Mouse (Mus musculus): Measurements from ENCODE around the gene Cdkl2. TPM values are rescaled to one million over a fixed set of nuclear protein-coding genes. Genes with fewer than 3 reads are reported as not detected.

Gene Cdkl2
- polyA plus RNA-seq, 1 experiment from 2014 or later: 4.0 TPM

DNA sequence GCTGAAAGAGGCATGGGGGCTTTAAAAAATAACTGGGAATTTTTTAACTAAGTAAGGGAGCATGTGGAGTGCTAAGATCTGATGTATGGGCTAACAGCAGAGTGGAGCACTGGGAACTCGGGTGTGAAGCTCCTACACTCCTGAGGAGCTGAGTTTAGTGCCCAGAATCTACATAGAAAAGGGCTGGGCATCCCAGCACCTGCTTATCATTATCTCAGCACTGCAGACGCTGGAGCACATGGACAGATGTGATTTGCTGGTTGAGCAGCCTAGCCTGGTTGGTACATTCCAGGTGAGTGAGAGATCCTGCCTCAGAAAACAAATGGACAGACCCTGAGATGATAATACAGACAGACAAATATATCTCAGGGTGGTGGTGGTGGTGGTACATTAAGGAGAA is 33.9 kb downstream of the Cdkl2 start:
- ATAC-seq (ENCODE audit: low read depth): no peak
- no peak overlapping the region for H3K4me3 ChIP-seq (ENCODE audit: low read length)
- no peaks in the 10 kb centered on the region for H3K9me3 ChIP-seq (ENCODE audit: control insufficient read depth, low read length)
- 37% methylated on average over 2 of the region's 2 CpGs for WGBS
- no peak overlapping the region for H3K9ac ChIP-seq (ENCODE audit: low read length)
- H3K4me2 ChIP-seq (ENCODE audit: low read depth, low read length): no peak overlapping the region
- H3K4me1 ChIP-seq (replicated peaks; ENCODE audit: control insufficient read depth, insufficient read depth, low read length): no peaks in the 10 kb centered on the region
- no peaks in the 10 kb centered on the region for H3K36me3 ChIP-seq (ENCODE audit: control insufficient read depth, insufficient read depth, low read length)
- no peaks in the 10 kb centered on the region for H3K27me3 ChIP-seq (ENCODE audit: control insufficient read depth, insufficient read depth, low read depth, low read length)
- H3K27ac ChIP-seq (ENCODE audit: low read length): no peak overlapping the region

DNA sequence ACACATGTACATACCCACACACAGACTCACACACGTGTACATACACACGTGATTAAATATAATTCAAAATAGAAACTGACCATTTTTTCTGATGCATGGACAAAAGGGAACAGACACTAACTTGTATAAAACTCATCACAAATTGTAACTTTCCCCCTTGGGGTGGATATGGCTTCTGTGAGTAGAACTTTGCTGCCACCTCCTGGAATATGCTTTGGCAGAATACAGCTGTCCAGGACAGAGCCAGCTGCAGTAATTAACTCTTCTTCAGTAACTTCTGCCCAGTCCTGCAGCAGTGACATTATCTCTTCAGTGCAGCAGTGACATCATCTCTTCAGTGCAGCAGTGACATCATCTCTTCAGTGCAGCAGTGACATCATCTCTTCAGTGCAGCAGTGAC is 40.7 kb downstream of the Cdkl2 start:
- Histone ChIP-seq H3K27me3 (ENCODE audit: control insufficient read depth, insufficient read depth, low read depth, low read length) (no peaks in the 10 kb centered on the region), H3K36me3 (ENCODE audit: control insufficient read depth, insufficient read depth, low read length) (no peaks in the 10 kb centered on the region), H3K4me2 (ENCODE audit: low read depth, low read length) (no peak overlapping the region), H3K9me3 (ENCODE audit: control insufficient read depth, low read length) (no peaks in the 10 kb centered on the region), H3K4me1 (replicated peaks; ENCODE audit: control insufficient read depth, insufficient read depth, low read length) (no peaks in the 10 kb centered on the region), H3K9ac (ENCODE audit: low read length) (no peak overlapping the region), H3K4me3 (ENCODE audit: low read length) (no peak overlapping the region), H3K27ac (ENCODE audit: low read length) (no peak overlapping the region)
- ATAC-seq (ENCODE audit: low read depth): 0 out of 2 replicates have a peak, but pooled peaks have one; percentile 28
- WGBS: 71% methylated on average over 2 of the region's 2 CpGs

DNA sequence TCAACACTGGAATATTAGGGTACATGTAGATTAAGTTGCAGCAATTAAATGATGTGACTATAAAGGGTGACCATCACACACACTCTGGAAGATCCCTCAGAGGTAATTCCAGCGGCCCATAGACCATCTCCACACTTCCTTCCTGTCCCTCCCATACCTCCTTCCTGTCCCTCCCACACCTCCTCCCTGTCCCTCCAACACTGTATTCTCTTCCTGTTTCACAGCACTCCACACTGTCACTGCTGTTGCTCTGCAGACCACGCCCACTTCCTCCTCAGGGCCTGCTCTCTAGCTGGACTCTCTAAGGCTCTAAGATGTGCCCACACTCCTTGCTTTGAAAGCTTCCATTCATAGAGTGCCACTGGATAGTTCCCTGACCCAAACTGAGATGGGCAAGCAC is 42.9 kb downstream of the Cdkl2 start:
- Histone ChIP-seq H3K27me3 (ENCODE audit: control insufficient read depth, insufficient read depth, low read depth, low read length) (no peaks in the 10 kb centered on the region), H3K9ac (ENCODE audit: low read length) (no peak overlapping the region), H3K4me2 (ENCODE audit: low read depth, low read length) (no peak overlapping the region), H3K4me1 (replicated peaks; ENCODE audit: control insufficient read depth, insufficient read depth, low read length) (no peaks in the 10 kb centered on the region), H3K4me3 (ENCODE audit: low read length) (no peak overlapping the region), H3K36me3 (ENCODE audit: control insufficient read depth, insufficient read depth, low read length) (no peaks in the 10 kb centered on the region), H3K27ac (ENCODE audit: low read length) (no peak overlapping the region), H3K9me3 (ENCODE audit: control insufficient read depth, low read length) (no peaks in the 10 kb centered on the region)
- peak; percentile 45 for ATAC-seq (ENCODE audit: low read depth)
- 49% methylated on average over 2 of the region's 2 CpGs for WGBS

DNA sequence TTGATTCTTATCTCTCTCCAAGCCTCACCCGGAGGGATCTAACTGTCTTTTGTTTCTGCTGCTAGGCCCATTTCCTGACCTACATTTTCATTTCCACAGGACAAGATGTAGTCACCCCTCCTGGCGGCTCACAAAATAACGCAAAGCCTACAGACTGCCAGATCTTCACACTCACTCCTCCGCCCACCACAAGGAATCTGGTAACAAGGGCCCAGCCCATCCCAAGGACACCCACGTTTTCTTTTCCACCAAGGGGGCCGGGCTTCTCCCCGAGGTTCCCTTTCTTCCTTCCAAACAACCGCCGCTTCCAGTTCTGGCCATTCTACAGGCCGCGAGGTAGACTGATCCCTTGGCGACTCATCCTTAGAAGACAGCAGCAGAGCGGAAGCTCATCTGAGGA is 49.1 kb downstream of the Cdkl2 start:
- no peak for ATAC-seq (ENCODE audit: low read depth)
- no peaks in the 10 kb centered on the region for H3K4me1 ChIP-seq (replicated peaks; ENCODE audit: control insufficient read depth, insufficient read depth, low read length)
- no peak overlapping the region for H3K4me2 ChIP-seq (ENCODE audit: low read depth, low read length)
- H3K4me3 ChIP-seq (ENCODE audit: low read length): no peak overlapping the region
- no peak overlapping the region for H3K9ac ChIP-seq (ENCODE audit: low read length)
- no peaks in the 10 kb centered on the region for H3K36me3 ChIP-seq (ENCODE audit: control insufficient read depth, insufficient read depth, low read length)
- H3K27me3 ChIP-seq (ENCODE audit: control insufficient read depth, insufficient read depth, low read depth, low read length): no peaks in the 10 kb centered on the region
- H3K9me3 ChIP-seq (ENCODE audit: control insufficient read depth, low read length): no peaks in the 10 kb centered on the region
- 54% methylated on average over 13 of the region's 13 CpGs for WGBS
- no peak overlapping the region for H3K27ac ChIP-seq (ENCODE audit: low read length)

DNA sequence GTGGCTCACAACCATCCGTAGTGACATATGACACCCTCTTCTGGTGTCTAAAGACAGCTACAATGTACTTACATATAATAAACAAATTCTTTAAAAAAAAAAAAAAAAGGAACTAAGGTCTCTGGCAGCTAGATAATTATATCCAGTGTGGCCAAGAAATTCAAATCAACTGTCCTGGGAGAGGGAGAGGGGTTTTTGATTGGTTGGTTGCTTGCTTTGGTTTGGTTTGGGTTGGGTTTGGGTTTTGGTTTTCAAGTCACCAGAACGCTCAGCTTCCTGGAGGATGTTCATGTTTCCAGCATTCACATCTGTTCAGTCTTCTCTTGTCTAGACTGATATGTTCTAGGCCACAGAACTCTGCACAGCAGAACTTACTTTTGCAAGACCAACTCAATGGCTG is 50.6 kb downstream of the Cdkl2 start:
- H3K27ac ChIP-seq (ENCODE audit: low read length): no peak overlapping the region
- H3K27me3 ChIP-seq (ENCODE audit: control insufficient read depth, insufficient read depth, low read depth, low read length): no peaks in the 10 kb centered on the region
- no peak overlapping the region for H3K4me3 ChIP-seq (ENCODE audit: low read length)
- H3K36me3 ChIP-seq (ENCODE audit: control insufficient read depth, insufficient read depth, low read length): no peaks in the 10 kb centered on the region
- WGBS: 79% methylated on average over 2 of the region's 2 CpGs
- H3K4me2 ChIP-seq (ENCODE audit: low read depth, low read length): no peak overlapping the region
- no peaks in the 10 kb centered on the region for H3K9me3 ChIP-seq (ENCODE audit: control insufficient read depth, low read length)
- H3K9ac ChIP-seq (ENCODE audit: low read length): no peak overlapping the region
- no peak for ATAC-seq (ENCODE audit: low read depth)
- no peaks in the 10 kb centered on the region for H3K4me1 ChIP-seq (replicated peaks; ENCODE audit: control insufficient read depth, insufficient read depth, low read length)

DNA sequence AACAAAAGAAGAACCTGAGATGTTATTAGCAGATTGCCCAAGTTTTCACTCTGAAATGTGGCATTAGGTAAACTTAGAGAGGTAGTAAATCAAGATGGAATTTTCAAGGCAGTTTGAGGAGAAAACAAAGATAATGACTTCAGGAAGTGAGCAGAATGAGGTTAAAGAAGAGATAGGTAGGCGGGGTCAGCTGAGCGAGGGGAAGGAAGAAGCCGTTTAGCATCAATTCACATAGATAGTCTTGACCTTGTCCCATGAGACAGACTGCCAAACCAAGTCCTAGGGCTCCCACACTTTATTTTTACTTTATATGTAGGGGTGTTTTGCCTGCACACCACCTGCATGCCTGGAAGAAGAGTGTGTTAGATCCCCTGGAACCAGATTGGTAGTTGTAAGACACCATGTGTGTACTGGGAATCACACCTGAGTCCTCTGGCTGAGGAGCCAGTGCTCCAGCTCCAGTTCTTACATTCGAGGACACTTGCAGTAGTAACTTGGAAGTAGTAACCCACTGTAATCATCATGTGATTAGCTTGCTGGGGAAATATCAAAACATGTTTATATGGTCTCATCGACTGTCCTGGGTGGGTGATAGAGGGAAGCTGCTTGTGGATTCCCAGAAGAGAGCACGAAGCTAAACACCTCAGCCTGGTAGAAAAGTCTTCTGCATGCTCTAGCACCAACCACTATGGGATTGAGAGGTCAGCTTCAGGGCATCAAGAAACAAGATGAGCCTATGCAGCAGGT is 52.3 kb downstream of the Cdkl2 start:
- no peaks in the 10 kb centered on the region for H3K27me3 ChIP-seq (ENCODE audit: control insufficient read depth, insufficient read depth, low read depth, low read length)
- H3K4me2 ChIP-seq (ENCODE audit: low read depth, low read length): no peak overlapping the region
- no peak overlapping the region for H3K27ac ChIP-seq (ENCODE audit: low read length)
- H3K36me3 ChIP-seq (ENCODE audit: control insufficient read depth, insufficient read depth, low read length): no peaks in the 10 kb centered on the region
- H3K9ac ChIP-seq (ENCODE audit: low read length): no peak overlapping the region
- H3K9me3 ChIP-seq (ENCODE audit: control insufficient read depth, low read length): no peaks in the 10 kb centered on the region
- ATAC-seq (ENCODE audit: low read depth): no peak
- no peak overlapping the region for H3K4me3 ChIP-seq (ENCODE audit: low read length)
- H3K4me1 ChIP-seq (replicated peaks; ENCODE audit: control insufficient read depth, insufficient read depth, low read length): no peaks in the 10 kb centered on the region
- WGBS: 64% methylated on average over 6 of the region's 6 CpGs

DNA sequence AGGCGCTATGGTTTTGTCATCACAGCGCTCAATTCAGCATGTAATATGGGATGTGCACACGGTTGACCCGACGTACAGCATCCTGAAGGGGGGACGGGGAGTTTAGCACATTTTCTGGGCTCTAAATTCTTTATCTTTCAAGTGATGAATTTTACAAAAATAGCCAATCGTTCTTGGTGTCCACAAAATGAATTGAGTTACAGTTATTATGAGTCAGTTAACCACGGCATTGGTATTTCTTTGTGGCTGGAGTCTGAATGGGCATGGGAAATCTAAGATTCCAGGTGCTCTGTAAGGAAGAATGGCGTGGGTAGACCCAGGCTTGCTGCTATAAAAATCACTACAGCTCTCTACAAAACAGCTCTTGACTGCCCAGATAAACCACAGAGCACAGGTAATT is 54.4 kb downstream of the Cdkl2 start:
- no peaks in the 10 kb centered on the region for H3K36me3 ChIP-seq (ENCODE audit: control insufficient read depth, insufficient read depth, low read length)
- H3K4me3 ChIP-seq (ENCODE audit: low read length): no peak overlapping the region
- H3K9ac ChIP-seq (ENCODE audit: low read length): no peak overlapping the region
- WGBS: 77% methylated on average over 9 of the region's 9 CpGs
- no peak overlapping the region for H3K27ac ChIP-seq (ENCODE audit: low read length)
- ATAC-seq (ENCODE audit: low read depth): no peak
- no peaks in the 10 kb centered on the region for H3K9me3 ChIP-seq (ENCODE audit: control insufficient read depth, low read length)
- no peaks in the 10 kb centered on the region for H3K4me1 ChIP-seq (replicated peaks; ENCODE audit: control insufficient read depth, insufficient read depth, low read length)
- no peaks in the 10 kb centered on the region for H3K27me3 ChIP-seq (ENCODE audit: control insufficient read depth, insufficient read depth, low read depth, low read length)
- H3K4me2 ChIP-seq (ENCODE audit: low read depth, low read length): no peak overlapping the region

DNA sequence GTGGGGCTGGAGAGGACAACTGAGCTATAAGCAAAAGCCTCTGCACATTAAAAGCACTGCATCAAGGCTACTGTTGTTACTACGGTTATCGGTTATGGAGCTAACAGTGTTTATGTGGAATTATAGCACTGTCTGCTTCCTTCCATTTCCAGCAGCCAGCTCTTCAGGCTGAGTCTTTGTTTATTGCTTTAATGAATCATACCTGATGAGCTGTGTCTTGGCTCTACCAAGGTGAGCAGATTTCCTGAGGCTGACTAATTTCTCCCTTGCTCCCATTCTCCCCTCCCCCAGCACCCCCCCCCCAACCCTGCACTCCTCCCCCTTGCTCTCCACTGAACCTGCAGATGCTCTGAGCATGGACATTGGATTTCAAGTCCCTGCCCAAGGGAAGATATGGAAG is 55.9 kb downstream of the Cdkl2 start:
- no peak overlapping the region for H3K27ac ChIP-seq (ENCODE audit: low read length)
- 86% methylated on average over 2 of the region's 2 CpGs for WGBS
- H3K4me1 ChIP-seq (replicated peaks; ENCODE audit: control insufficient read depth, insufficient read depth, low read length): no peaks in the 10 kb centered on the region
- no peak for ATAC-seq (ENCODE audit: low read depth)
- H3K36me3 ChIP-seq (ENCODE audit: control insufficient read depth, insufficient read depth, low read length): no peaks in the 10 kb centered on the region
- H3K4me3 ChIP-seq (ENCODE audit: low read length): no peak overlapping the region
- no peak overlapping the region for H3K9ac ChIP-seq (ENCODE audit: low read length)
- no peaks in the 10 kb centered on the region for H3K27me3 ChIP-seq (ENCODE audit: control insufficient read depth, insufficient read depth, low read depth, low read length)
- H3K9me3 ChIP-seq (ENCODE audit: control insufficient read depth, low read length): no peaks in the 10 kb centered on the region
- H3K4me2 ChIP-seq (ENCODE audit: low read depth, low read length): no peak overlapping the region

DNA sequence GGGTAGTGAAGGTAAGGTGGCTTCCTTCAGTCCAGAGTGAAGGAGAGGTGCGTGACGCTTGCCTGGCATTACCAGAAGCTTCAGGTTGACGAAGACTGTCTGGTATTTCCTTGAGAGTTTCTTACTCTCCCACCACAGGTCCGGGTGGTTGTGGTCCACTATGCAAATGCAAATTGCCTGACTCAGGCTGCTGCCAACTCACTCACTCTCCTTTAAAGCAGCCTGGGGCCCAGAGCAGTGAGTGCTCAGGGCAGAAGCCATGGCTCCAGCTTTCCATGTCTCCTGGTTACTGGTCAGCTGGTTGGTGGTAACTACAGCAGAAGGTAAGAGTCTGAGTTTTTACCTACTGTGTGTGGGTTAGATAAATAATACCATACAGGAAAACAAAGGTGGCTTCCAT is 56.4 kb downstream of the Cdkl2 start, which contains the start of gene Odaph:
Odaph (plus strand) TSS at position 240 of the 400 bp plus-strand sequence.
- Histone ChIP-seq H3K36me3 (ENCODE audit: control insufficient read depth, insufficient read depth, low read length) (no peaks in the 10 kb centered on the region), H3K9ac (ENCODE audit: low read length) (no peak within 1 kb of the TSS), H3K27me3 (ENCODE audit: control insufficient read depth, insufficient read depth, low read depth, low read length) (no peaks in the 10 kb centered on the region), H3K9me3 (ENCODE audit: control insufficient read depth, low read length) (no peaks in the 10 kb centered on the region), H3K4me2 (ENCODE audit: low read depth, low read length) (no peak within 1 kb of the TSS), H3K27ac (ENCODE audit: low read length) (no peak within 1 kb of the TSS), H3K4me3 (ENCODE audit: low read length) (no peak within 1 kb of the TSS), H3K4me1 (replicated peaks; ENCODE audit: control insufficient read depth, insufficient read depth, low read length) (no peaks in the 10 kb centered on the region)
- 67% methylated on average over 4 of the region's 4 CpGs for WGBS
- no peak for ATAC-seq (ENCODE audit: low read depth)

DNA sequence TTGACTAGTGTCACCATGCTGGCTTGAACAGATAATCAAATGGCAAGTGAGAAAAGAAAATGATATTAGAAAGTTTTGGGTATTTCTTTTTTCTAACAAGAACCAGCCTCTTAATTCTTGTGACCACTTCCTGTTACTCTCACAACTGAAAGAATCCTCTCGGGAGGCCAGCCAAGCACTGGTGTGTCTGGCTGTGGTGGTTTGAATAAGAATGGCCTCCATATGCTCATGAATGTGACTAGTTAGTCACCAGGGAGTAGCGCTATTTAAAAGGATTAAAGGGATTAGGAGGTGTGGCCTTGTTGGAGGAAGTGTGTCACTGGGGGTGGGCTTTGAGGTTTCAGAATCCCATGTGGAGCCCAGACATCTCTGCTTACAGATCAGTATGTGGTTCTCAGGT is 58.0 kb downstream of the Cdkl2 start:
- 66% methylated on average over 2 of the region's 2 CpGs for WGBS
- Histone ChIP-seq H3K36me3 (ENCODE audit: control insufficient read depth, insufficient read depth, low read length) (no peaks in the 10 kb centered on the region), H3K4me2 (ENCODE audit: low read depth, low read length) (no peak overlapping the region), H3K4me3 (ENCODE audit: low read length) (no peak overlapping the region), H3K9me3 (ENCODE audit: control insufficient read depth, low read length) (no peaks in the 10 kb centered on the region), H3K9ac (ENCODE audit: low read length) (no peak overlapping the region), H3K27me3 (ENCODE audit: control insufficient read depth, insufficient read depth, low read depth, low read length) (no peaks in the 10 kb centered on the region), H3K4me1 (replicated peaks; ENCODE audit: control insufficient read depth, insufficient read depth, low read length) (no peaks in the 10 kb centered on the region), H3K27ac (ENCODE audit: low read length) (no peak overlapping the region)
- ATAC-seq (ENCODE audit: low read depth): no peak

All from lung, embryonic 16.5 days (tissue).